Mouse (Mus musculus) cerebellum, adult 2 months (tissue): ENCODE measurements at regions not wholly inside any gene's neighbourhood (a gene's known extent, or its start where the extent isn't known, plus 50 kb on each side); places are given as distances from the start of the nearest gene placed in this dataset.

Source experiments
- CTCF ChIP-seq: fragments of 200-500 bp; IDR thresholded peaks from 2 replicates; pipeline ENCODE4 v1.5.1; 2011; ENCODE audit warnings: low read depth, mild to moderate bottlenecking, control low read depth, low read length, moderate library complexity, borderline replicate concordance; ENCODE audit not compliant: insufficient read depth
- POLR2A ChIP-seq: fragments of 200-500 bp; IDR thresholded peaks from 2 replicates; pipeline ENCODE4 v1.6.1; 2011; ENCODE audit warnings: low read length, control low read depth, borderline replicate concordance; ENCODE audit not compliant: insufficient read depth

GRCm38 (mm10) chr1:128758294-128758801 is 166.3 kb upstream of the Cxcr4 start:
- TF ChIP-seq POLR2A, result no peak
- TF ChIP-seq CTCF, result no peak
